Mouse (Mus musculus): Measurements from ENCODE around the gene Cmbl. TPM values are rescaled to one million over a fixed set of nuclear protein-coding genes. Genes with fewer than 3 reads are reported as not detected.

The Cmbl gene
- polyA plus RNA-seq, 1 experiment from 2014 or later = 12.8 TPM

GRCm38 (mm10) chr15:31530659-31531445 lies 34.3 kb upstream of the Cmbl start, which contains the start of gene March6:
Gene March6, minus strand, starts transcription at chr15:31531053.
- Histone ChIP-seq H3K4me2 (ENCODE audit: low read length) (peak within 1 kb of the TSS; percentile 92), H3K4me1 (ENCODE audit: control insufficient read depth, insufficient read depth, low read length) (peaks cover 16% of the 10 kb centered on the region), H3K36me3 (ENCODE audit: control insufficient read depth, insufficient read depth, low read length) (no peaks in the 10 kb centered on the region), H3K27me3 (ENCODE audit: control insufficient read depth, insufficient read depth, low read depth, low read length) (no peaks in the 10 kb centered on the region), H3K9me3 (replicated peaks; ENCODE audit: control insufficient read depth, low read length, poor library complexity, severe bottlenecking) (no peaks in the 10 kb centered on the region), H3K4me3 (ENCODE audit: low read depth, low read length) (peak within 1 kb of the TSS; percentile 94), H3K9ac (ENCODE audit: low read depth, low read length) (peak within 1 kb of the TSS; percentile 95), H3K27ac (ENCODE audit: low read length) (peak within 1 kb of the TSS; percentile 97)
- peak; percentile 95 for ATAC-seq
- under 1% methylated on average over 92 of the region's 132 CpGs for WGBS

DNA sequence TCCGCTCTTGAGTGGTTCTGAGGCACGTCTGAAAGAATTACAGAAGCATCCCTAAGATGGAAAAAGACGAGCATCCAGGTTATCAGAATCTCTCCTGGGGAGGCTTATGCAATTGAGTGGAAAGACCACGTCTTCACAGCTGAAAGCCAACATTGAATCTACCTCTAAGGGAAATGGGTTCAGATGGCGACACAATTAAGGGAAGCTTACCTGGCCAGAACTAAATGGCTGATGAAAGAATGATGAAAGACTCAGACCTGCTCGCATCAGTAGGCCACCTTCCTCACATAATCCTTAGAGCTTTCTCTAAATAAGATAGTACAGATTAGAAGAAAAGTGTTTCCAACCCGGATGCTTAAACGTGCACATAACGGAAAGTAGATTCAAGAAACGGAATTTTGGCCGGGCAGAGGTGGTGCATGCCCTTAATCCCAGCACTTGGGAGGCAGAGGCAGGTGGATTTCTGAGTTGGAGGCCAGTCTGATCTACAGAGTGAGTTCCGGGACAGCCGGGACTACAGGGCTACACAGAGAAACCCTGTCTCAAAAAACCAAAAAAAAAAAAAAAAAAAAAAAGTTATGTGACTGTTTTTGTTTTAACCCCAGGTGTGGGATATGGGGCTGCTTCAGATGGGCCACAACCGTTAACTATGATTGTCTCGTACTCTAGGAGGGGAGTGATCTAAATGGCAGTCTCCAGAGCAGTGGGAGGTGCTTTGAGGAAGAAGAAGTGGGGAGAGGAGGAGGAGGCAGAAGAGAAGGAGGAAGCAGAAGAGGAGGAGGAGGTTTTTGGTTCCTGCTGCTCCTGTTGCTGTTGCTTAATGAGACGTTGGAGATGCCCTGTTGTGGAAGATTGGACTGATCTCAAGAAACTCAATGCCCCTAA lies 33.5 kb upstream of the Cmbl start:
- Histone ChIP-seq H3K36me3 (ENCODE audit: control insufficient read depth, insufficient read depth, low read length) (no peaks in the 10 kb centered on the region), H3K4me2 (ENCODE audit: low read length) (peak overlapping the region; percentile 66), H3K27me3 (ENCODE audit: control insufficient read depth, insufficient read depth, low read depth, low read length) (no peaks in the 10 kb centered on the region), H3K27ac (ENCODE audit: low read length) (peak overlapping the region; percentile 97), H3K9me3 (replicated peaks; ENCODE audit: control insufficient read depth, low read length, poor library complexity, severe bottlenecking) (no peaks in the 10 kb centered on the region), H3K9ac (ENCODE audit: low read depth, low read length) (peak overlapping the region; percentile 95), H3K4me3 (ENCODE audit: low read depth, low read length) (peak overlapping the region; percentile 94), H3K4me1 (ENCODE audit: control insufficient read depth, insufficient read depth, low read length) (peaks cover 24% of the 10 kb centered on the region)
- 24% methylated on average over 16 of the region's 16 CpGs for WGBS
- ATAC-seq = peak; percentile 18; the same call in 1 of the 2 replicates

- H3K4me2 ChIP-seq (ENCODE audit: low read length) = peak overlapping the region; percentile 66; the same call in 1 of the 2 replicates
- peaks cover 25% of the 10 kb centered on the region for H3K4me1 ChIP-seq (ENCODE audit: control insufficient read depth, insufficient read depth, low read length)
- no peak overlapping the region for H3K27ac ChIP-seq (ENCODE audit: low read length)
- WGBS = 97% methylated on average over 2 of the region's 2 CpGs
- no peak overlapping the region for H3K9ac ChIP-seq (ENCODE audit: low read depth, low read length)
- H3K36me3 ChIP-seq (ENCODE audit: control insufficient read depth, insufficient read depth, low read length) = no peaks in the 10 kb centered on the region
- H3K9me3 ChIP-seq (replicated peaks; ENCODE audit: control insufficient read depth, low read length, poor library complexity, severe bottlenecking) = no peaks in the 10 kb centered on the region
- no peak for ATAC-seq
- no peak overlapping the region for H3K4me3 ChIP-seq (ENCODE audit: low read depth, low read length)
- no peaks in the 10 kb centered on the region for H3K27me3 ChIP-seq (ENCODE audit: control insufficient read depth, insufficient read depth, low read depth, low read length)
These were observed 32.7 kb upstream of the Cmbl start for GRCm38 (mm10) chr15:31532331-31533021.

DNA sequence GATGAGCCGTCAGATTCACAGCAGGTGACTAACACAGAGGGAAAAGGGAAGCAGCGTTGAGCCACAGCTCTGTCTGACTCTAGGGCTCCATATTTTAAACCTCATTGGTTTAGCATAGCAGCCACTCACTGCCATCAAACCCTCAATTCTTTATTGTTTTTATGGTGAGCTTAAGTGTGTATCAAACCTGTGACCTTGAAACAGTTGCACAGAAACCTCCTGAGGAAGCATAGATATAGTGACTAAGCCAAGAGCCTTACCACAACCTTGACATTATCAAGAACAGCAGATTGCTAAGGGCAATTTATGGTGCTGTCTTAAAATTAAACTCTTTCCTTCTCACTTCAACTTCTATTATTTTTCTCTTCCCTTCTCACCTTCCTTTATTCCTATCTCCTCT lies 31.7 kb upstream of the Cmbl start:
- no peak overlapping the region for H3K27ac ChIP-seq (ENCODE audit: low read length)
- H3K27me3 ChIP-seq (ENCODE audit: control insufficient read depth, insufficient read depth, low read depth, low read length) = no peaks in the 10 kb centered on the region
- 67% methylated on average over 2 of the region's 2 CpGs for WGBS
- no peaks in the 10 kb centered on the region for H3K36me3 ChIP-seq (ENCODE audit: control insufficient read depth, insufficient read depth, low read length)
- H3K4me1 ChIP-seq (ENCODE audit: control insufficient read depth, insufficient read depth, low read length) = peaks cover 22% of the 10 kb centered on the region
- no peak overlapping the region for H3K9ac ChIP-seq (ENCODE audit: low read depth, low read length)
- H3K4me2 ChIP-seq (ENCODE audit: low read length) = no peak overlapping the region
- no peaks in the 10 kb centered on the region for H3K9me3 ChIP-seq (replicated peaks; ENCODE audit: control insufficient read depth, low read length, poor library complexity, severe bottlenecking)
- ATAC-seq = no peak
- H3K4me3 ChIP-seq (ENCODE audit: low read depth, low read length) = no peak overlapping the region

DNA sequence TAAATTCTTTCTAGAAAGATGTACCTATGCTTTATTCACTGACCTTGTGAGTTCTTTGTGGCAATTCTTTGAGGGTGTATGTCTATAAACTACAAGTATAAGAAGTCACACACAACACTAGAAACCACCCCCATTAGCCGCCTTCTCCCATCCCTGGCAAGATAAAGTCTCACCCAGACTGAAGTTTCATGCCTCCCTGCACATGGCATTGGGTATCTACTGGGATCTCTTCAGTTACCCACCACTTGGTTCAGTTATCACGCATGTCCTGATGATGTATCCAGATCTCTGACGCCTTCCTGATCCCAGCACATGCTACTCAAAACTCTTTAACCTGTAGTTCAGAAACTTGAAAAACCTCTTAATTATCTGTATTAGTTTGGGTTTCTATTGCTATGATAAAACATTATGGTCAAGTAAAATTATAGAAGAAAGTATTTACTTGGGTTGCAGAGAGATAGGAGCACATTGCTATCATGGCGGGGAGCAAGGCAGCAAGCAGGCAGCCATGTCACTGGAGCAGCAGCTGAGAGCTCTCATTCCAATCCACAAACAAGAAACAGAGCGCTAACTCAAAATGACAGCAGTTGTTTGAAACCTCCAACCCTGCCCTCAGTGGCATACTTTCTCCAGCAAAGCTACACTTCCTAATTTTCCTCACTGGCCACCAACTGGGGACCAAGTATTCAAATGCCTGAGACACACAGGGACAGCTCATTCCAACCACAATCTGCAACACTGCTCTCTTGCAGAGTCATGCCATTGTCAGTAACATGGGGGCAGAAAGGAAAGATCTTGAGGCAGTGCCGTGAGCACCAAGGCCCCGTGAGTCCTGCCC lies 30.5 kb upstream of the Cmbl start:
- Histone ChIP-seq H3K9me3 (replicated peaks; ENCODE audit: control insufficient read depth, low read length, poor library complexity, severe bottlenecking) (no peaks in the 10 kb centered on the region), H3K36me3 (ENCODE audit: control insufficient read depth, insufficient read depth, low read length) (no peaks in the 10 kb centered on the region), H3K27me3 (ENCODE audit: control insufficient read depth, insufficient read depth, low read depth, low read length) (no peaks in the 10 kb centered on the region), H3K4me3 (ENCODE audit: low read depth, low read length) (no peak overlapping the region), H3K27ac (ENCODE audit: low read length) (no peak overlapping the region), H3K4me1 (ENCODE audit: control insufficient read depth, insufficient read depth, low read length) (peaks cover 13% of the 10 kb centered on the region), H3K4me2 (ENCODE audit: low read length) (no peak overlapping the region), H3K9ac (ENCODE audit: low read depth, low read length) (no peak overlapping the region)
- WGBS = 83% methylated on average over 7 of the region's 7 CpGs
- no peak for ATAC-seq

GRCm38 (mm10) chr15:31535259-31535855 lies 29.8 kb upstream of the Cmbl start:
- no peak overlapping the region for H3K4me3 ChIP-seq (ENCODE audit: low read depth, low read length)
- H3K9ac ChIP-seq (ENCODE audit: low read depth, low read length) = no peak overlapping the region
- peak overlapping the region; percentile 45; the same call in 1 of the 2 replicates for H3K27ac ChIP-seq (ENCODE audit: low read length)
- H3K4me2 ChIP-seq (ENCODE audit: low read length) = no peak overlapping the region
- no peaks in the 10 kb centered on the region for H3K27me3 ChIP-seq (ENCODE audit: control insufficient read depth, insufficient read depth, low read depth, low read length)
- 19% methylated on average over 8 of the region's 8 CpGs for WGBS
- ATAC-seq = no peak
- no peaks in the 10 kb centered on the region for H3K36me3 ChIP-seq (ENCODE audit: control insufficient read depth, insufficient read depth, low read length)
- no peaks in the 10 kb centered on the region for H3K9me3 ChIP-seq (replicated peaks; ENCODE audit: control insufficient read depth, low read length, poor library complexity, severe bottlenecking)
- H3K4me1 ChIP-seq (ENCODE audit: control insufficient read depth, insufficient read depth, low read length) = peaks cover 13% of the 10 kb centered on the region

GRCm38 (mm10) chr15:31536051-31536737 lies 29.0 kb upstream of the Cmbl start:
- no peaks in the 10 kb centered on the region for H3K9me3 ChIP-seq (replicated peaks; ENCODE audit: control insufficient read depth, low read length, poor library complexity, severe bottlenecking)
- H3K36me3 ChIP-seq (ENCODE audit: control insufficient read depth, insufficient read depth, low read length) = no peaks in the 10 kb centered on the region
- no peak overlapping the region for H3K4me3 ChIP-seq (ENCODE audit: low read depth, low read length)
- no peak overlapping the region for H3K9ac ChIP-seq (ENCODE audit: low read depth, low read length)
- 1% methylated on average over 7 of the region's 7 CpGs for WGBS
- peak overlapping the region; percentile 45; the same call in 1 of the 2 replicates for H3K27ac ChIP-seq (ENCODE audit: low read length)
- peak overlapping the region; percentile 21 for H3K4me2 ChIP-seq (ENCODE audit: low read length)
- H3K27me3 ChIP-seq (ENCODE audit: control insufficient read depth, insufficient read depth, low read depth, low read length) = no peaks in the 10 kb centered on the region
- peak; percentile 75 for ATAC-seq
- H3K4me1 ChIP-seq (ENCODE audit: control insufficient read depth, insufficient read depth, low read length) = peaks cover 13% of the 10 kb centered on the region

Measured in midbrain, embryonic 16.5 days (tissue).